Mouse (Mus musculus) right cerebral cortex, adult 18-20 months (tissue): ENCODE results near the gene Mcmbp.
"Not testable (repeated sequence)": the region's sequence is repeated elsewhere in the genome, so short reads cannot be mapped to it uniquely, and the experiment has no call there.

Experiments
- DNase-seq: peaks from one replicate; pipeline ENCODE4 v3.0.0; 2022; ENCODE audit warnings: mixed read lengths

Gene Mcmbp

GRCm38 (mm10) chr7:128705735-128706134, 34.6 kb downstream of the Mcmbp start:
- peak; percentile 62 for DNase-seq

- DNase-seq: not testable (repeated sequence)
Measured at GRCm38 (mm10) chr7:128699959-128700358, 40.3 kb downstream of the Mcmbp start.

DNA sequence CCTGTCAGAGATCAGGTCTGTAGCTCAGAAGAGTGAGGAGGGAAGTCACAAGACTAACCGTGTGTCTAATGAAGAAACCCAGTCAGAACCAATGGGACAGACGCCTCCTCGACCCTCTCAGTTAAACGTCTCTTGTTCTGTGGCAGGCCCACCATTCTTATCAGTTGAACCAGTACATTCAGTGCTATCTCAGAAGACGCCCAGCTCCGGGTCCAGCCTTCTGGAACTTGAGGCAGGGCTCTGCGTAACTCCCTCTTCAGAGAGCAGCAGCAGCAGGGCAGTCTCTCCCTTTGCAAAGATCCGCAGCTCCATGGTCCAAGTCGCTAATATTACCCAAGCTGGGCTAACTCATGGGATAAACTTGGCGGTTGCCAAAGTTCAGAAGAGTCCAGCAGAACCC, 45.4 kb downstream of the Mcmbp start:
- DNase-seq: no peak

DNA sequence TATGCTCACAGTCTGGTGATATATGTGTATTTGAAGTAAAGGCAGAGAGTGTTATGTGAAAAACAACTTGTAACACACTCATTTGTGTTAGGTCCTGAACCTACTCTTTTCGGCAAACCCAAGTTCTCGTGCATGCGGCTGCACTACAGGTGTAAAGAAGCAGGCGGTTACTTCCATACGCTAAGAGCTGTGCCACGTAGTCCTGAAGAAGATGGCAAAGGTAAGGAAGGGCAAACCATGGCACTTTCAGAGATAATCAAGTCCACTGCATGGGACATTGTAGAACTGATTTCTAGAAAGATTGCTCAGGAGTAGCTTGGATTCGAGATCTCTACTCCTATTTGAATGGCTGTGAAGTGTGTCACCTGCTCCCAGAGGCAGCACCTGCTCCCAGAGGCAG, 48.1 kb downstream of the Mcmbp start:
- no peak for DNase-seq

GRCm38 (mm10) chr7:128690796-128691195, 49.5 kb downstream of the Mcmbp start:
- peak; percentile 86 for DNase-seq

GRCm38 (mm10) chr7:128690070-128690469, 50.2 kb downstream of the Mcmbp start:
- DNase-seq: peak; percentile 92

- no peak for DNase-seq
Measured at GRCm38 (mm10) chr7:128689347-128689746, 50.9 kb downstream of the Mcmbp start.

DNA sequence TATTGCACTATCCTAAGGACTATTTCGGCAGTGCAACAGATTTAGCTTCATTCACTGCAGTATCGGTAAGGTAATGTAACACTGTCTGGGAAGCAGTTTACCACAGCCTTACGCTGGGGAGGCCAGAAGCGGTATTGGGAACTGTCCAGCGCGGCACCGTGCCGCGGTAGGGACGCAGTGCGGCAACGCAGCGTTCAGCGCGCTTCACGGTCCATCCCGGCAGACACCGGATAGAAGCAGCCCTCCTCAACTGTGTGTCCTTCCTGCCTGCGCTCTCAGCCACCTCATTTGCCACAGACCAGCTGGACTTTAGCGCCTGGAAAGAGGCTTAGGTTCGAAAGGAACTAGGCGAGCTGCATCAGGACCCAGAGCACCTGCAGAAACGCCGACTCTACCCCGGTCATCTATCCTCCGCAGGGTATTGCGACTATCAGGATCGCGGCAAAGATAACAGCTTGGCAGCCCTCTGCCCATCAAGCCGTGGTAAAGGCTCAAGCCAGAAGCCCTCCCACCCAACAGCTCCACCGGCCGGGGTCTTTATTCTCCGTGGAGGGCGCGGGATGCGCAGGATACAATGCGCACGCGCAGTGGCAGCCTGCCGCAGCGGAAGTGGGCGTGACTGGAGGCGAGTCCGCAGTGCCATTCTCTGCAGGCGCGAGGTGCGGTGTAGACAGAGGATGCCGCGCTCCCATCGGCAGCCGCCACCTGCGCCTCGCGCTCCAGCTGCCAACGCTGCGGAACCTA, 52.3 kb downstream of the Mcmbp start:
- peak; percentile 87 for DNase-seq

- no peak for DNase-seq
Measured at GRCm38 (mm10) chr7:128678546-128678945, 61.7 kb downstream of the Mcmbp start.

DNA sequence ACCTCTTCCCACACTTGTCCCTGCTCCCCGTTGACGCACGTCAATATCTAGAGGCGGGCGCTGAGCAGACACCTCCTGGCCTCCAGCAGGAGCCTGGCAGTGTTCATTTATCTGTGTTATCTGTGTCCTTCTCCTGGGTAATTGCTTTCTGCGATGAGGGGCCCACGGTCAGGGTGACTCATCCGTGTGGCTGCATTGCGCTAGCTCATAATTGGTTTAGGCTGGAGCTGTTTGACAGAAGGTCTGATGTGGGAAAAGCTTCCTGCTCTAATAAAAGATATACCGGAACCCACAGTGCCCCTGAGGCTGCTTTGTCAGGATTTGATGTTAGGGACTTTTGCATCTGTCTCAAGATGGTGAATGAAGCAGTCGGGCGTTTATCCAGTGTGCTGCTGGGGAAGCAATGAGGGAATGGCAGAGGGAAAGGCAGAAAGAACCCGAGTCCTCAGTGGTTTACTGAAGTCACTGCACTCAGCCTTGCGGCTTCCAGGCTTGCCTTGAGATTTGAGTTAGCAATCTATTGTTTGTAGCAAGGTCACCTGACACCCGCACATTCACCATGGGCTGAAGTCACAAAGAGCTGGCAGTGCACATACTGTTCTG, 67.8 kb downstream of the Mcmbp start:
- peak; percentile 35 for DNase-seq

DNA sequence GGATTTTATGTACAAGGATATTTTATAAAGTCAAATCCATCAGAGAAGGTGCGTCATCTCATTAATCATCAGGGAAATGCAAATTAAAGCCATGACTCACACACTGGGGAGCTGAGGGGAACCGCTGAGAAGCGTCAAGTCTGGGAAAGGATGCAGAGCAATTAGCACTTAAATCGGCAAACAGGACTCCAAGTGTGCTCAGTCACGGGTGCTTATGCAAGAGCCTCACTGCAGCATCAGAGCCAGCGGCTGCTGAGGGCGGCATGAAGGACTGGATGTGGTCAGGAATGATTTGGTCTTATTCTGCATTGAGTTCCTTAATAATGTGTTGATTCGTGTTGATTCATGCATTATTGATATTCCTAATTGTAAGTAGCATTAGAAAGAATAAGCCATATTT, 68.3 kb downstream of the Mcmbp start:
- DNase-seq: peak; percentile 86

DNA sequence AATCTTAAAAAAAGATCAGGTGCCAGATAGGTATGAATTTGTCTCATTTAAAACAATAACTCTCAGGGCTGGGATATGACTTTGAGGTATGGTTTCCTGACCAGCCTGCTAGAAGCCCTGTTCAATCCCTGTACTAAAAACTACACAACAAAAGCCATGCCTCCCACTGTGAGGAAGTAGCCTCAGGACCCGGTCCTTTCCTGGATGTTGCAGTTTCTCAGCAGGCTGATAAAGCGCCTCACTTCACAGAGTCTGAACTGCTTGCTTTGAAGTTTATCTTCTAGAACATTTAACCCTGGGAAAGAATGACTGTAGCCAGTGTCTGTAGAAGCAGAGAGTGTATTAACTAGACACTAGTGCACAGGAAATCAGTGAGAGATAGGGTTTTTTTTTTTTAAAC, 71.5 kb downstream of the Mcmbp start:
- DNase-seq: no peak

DNA sequence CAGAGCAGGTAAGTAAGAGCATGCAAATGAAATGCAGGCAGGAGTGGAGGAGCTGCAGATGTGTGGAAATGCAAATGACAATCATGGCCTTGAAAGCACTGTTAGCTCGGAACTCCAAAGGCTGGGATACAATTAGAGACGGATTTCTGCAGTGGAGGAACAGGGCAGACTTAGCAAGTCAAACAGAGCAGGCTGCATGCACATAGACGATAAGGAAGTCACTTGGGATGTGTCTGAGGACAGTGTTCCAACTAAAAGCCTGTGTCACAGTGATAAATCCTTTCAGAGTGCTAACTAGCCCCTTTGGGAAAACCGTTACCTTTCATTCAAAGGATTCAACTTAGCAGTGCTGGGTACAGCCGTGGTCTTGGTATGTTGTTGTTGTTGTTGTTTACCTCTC, 72.5 kb downstream of the Mcmbp start:
- no peak for DNase-seq

DNA sequence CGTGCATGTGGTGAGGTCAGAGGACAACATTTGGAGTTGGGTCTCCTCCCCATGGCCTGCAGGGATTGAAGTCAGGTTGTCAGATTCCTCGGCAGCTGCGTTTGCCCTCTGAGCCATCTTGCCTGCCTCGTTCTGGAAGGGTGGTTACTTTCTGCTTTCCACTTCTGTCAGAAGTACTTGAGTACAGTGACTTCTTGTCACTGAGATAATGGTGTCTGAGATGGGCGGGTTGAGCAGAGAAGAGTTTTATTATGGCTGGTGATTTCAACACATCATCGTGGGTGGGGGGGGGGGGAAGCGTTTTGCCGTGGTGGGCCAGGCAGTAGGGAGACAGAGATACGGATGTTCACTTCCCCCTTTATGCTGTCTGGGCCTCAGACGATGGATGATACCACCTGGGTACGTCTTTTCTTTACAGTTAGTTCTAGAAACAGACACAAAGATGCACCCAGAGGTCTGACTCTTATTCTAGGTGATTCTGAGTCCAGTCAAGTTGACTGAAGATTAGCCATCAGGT, 75.4 kb downstream of the Mcmbp start:
- no peak for DNase-seq

DNA sequence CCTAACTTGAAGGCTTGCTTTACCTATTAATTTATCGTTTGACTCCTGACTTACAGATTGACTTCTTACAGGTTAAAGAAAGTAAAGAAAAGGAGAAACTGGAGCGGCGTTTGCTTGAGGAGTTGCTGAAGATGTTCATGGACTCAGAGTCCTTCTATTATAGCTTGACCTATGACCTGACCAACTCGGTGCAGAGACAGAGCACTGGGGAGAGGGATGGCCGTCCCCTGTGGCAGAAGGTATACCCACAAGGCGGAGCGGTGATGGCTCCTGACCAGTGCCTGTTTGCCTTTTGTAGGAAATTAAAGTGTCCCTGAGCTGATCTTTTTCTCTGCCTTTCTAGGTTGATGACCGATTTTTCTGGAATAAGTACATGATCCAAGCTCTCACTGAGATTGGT, 76.4 kb downstream of the Mcmbp start:
- DNase-seq: no peak

GRCm38 (mm10) chr7:128656970-128657369, 83.3 kb downstream of the Mcmbp start:
- no peak for DNase-seq
